Mouse (Mus musculus) mouse trophoblast stem cell (cell line): ENCODE results near the gene Tmem169.

Source experiments
- in situ Hi-C, 2 experiments: fragments of 300-500 bp; cut with MseI, MboI; formaldehyde crosslinking; loops; 2 replicates in 1 of 2; 3 replicates in 1 of 2; pipeline ENCODE4 v1.15.1; 2025

Tmem169 gene

DNA sequence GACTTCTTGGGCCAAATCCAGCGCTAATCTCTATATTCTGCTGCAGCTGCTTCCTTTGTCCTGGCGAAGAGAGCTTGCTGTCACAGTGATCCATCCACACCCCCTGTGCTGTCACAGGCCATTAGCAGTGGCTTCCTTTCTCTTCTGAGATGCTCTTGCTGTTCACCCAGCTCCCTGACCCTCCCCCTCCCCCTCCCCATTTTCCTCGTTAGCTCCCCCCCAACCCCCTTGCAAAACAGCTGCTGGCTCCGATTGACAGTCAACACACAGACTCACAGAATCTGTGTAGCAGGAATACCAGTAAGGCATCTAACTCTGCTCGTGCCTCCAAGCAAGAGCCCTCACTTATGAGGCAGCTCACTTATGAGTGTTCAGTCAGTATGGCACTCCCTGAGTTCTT is 2.7 kb downstream of the Tmem169 start:
- in situ Hi-C loops: no loop called here

GRCm38 (mm10) chr1:72287893-72288292 is 3.7 kb downstream of the Tmem169 start:
- in situ Hi-C loops: no loop called here

GRCm38 (mm10) chr1:72288527-72289150 is 4.5 kb downstream of the Tmem169 start:
- in situ Hi-C loops: no loop called here

GRCm38 (mm10) chr1:72290896-72291295 is 6.7 kb downstream of the Tmem169 start:
- in situ Hi-C loops: no loop called here

DNA sequence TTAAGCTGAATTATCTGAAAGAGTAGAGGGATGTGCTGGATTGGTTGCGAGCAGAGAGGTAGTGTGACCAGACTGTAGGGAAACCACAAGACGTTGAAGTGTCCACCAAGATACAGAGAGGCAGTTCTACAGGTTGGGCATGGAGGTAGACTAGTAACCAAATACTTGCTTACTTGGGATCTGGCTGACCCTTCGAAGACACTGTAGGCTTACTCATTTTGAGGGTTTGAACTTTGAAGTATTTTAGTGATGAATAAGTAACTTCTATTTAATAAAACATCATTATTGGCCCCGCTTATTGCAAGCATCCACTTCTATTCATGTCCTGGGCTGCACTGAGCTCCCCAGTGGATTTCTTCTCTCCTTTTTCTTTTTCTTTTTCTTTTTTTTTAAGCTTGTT is 7.3 kb downstream of the Tmem169 start:
- in situ Hi-C loops: no loop called here

DNA sequence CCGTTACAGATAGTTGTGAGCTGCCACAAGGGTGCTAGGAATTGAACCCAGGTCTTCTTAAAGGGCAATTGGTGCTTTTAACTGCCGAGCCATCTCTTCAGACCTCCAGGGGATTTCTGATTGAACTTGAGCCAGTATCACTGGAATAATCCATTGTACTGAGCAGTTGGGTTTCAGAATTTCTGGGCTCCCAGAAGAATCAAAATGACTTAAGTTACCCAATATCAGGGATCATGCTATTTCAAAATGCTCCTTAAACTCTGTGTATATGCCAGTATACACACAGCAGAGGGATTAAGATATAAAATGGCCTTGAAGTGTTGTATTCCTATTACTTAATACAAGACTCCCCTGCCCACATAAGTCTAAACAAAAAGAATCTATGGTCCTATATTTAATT is 7.8 kb downstream of the Tmem169 start:
- in situ Hi-C loops: no loop called here

GRCm38 (mm10) chr1:72293869-72294663 is 9.9 kb downstream of the Tmem169 start:
- in situ Hi-C loops: no loop called here

GRCm38 (mm10) chr1:72295746-72296145 is 11.6 kb downstream of the Tmem169 start:
- in situ Hi-C loops: no loop called here

DNA sequence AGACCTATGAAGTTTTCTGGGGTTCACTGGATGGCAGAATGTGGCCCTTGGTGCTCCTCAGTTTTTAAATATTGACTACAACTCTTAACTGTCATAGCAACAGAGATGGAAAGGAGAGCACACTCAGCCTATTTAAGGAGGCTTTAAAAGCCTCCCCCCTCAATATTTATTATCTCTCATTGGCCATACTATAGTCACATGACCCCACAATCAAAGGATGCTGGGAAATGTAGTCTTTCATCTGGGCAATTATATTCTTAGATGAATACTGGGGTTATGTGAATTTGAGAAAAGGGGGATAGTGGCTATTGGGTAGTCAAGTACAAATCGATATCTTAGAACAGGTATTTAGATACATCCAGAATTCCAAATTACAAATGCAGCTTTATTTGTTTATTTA is 17.7 kb downstream of the Tmem169 start:
- in situ Hi-C loops: loop anchor here in 1 of 2 experiments (25.0 kb wide), 1 partner anchor 285 kb away; the partner anchor contains the start of gene Smarcal1

DNA sequence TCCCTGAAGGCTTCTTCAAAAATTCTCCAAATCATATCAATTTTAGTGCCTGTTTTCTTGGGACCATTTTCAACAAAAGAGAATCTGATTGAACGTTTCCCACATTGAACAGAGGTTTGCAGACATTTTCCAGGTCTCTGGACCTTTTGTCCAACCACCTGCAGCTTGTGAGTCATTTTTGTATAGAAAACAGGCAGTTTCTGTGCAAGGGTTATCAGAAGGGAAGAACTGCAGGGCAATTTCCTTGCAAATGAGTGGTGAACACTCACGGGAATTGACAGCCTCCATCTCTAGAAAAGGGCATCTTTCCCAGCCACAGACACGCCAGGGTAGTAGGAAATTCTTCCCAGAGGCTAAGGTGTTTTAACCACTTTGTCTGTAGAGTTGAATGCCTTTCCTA is 22.1 kb downstream of the Tmem169 start:
- in situ Hi-C loops: loop anchor here in 1 of 2 experiments (25.0 kb wide), 1 partner anchor 281 kb away; the partner anchor contains the start of gene Smarcal1

- in situ Hi-C loops: loop anchor here in 1 of 2 experiments (25.0 kb wide), 1 partner anchor 281 kb away; the partner anchor contains the start of gene Smarcal1
Observed at GRCm38 (mm10) chr1:72306679-72307181, 22.6 kb downstream of the Tmem169 start.

DNA sequence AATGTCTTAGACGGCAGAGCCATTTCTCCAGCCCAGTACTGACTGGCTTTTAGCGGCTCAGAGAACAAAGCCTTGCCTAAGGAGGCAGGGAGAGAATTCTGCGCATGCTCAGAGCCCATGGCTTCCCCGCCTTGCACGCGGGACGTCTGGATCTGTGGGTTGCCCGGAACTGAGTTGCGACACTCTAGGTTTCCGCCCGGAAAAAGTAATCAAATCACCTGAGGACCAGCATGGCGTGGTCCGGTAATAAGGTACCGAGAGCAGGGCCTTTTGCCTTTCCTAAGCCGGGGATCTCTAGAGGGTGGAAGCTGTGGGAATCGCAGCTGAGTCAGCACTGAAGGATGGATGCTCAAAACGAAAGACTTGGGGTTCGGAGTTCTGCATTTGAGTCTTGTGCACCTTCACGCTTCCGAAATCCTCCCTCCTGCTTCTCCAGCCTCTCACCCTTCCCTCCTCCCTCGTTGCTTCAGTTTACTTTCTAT is 23.2 kb downstream of the Tmem169 start, which contains the start of gene Xrcc5:
Gene Xrcc5, plus strand, starts transcription at position 105 of the 482 bp plus-strand sequence.
- in situ Hi-C loops: loop anchor here in 1 of 2 experiments (25.0 kb wide), 1 partner anchor 280 kb away; the partner anchor contains the start of gene Smarcal1

- in situ Hi-C loops: loop anchor here in 1 of 2 experiments (25.0 kb wide), 1 partner anchor 278 kb away; the partner anchor contains the start of gene Smarcal1
Observed at GRCm38 (mm10) chr1:72308919-72309318, 24.8 kb downstream of the Tmem169 start.

- in situ Hi-C loops: loop anchor here in 1 of 2 experiments (25.0 kb wide), 1 partner anchor 277 kb away; the partner anchor contains the start of gene Smarcal1
Observed at GRCm38 (mm10) chr1:72309744-72310424, 25.7 kb downstream of the Tmem169 start.

- in situ Hi-C loops: loop anchor here in 1 of 2 experiments (25.0 kb wide), 1 partner anchor 274 kb away; the partner anchor contains the start of gene Smarcal1
Observed at GRCm38 (mm10) chr1:72312701-72313398, 28.7 kb downstream of the Tmem169 start.

GRCm38 (mm10) chr1:72313399-72314039 is 29.4 kb downstream of the Tmem169 start:
- in situ Hi-C loops: loop anchor here in 1 of 2 experiments (25.0 kb wide), 1 partner anchor 274 kb away; the partner anchor contains the start of gene Smarcal1

DNA sequence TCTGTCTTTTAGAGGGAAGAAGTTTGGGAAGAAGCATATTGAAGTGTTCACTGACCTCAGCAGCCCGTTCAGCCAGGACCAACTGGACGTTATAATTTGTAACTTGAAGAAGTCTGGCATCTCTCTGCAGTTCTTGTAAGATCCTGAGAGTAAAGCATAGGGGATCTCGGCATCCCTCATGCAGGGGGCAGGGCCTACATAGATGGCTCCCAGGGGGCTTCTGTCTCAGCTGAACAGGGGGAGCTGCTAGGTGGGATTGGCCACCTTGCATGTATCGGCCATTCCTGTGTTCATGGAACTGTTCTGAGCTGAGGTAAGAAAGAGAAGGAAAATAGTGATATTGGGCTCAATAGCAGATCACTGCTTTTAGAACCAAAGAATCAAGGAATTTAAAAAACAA is 31.3 kb downstream of the Tmem169 start:
- in situ Hi-C loops: loop anchor here in 1 of 2 experiments (25.0 kb wide), 1 partner anchor 272 kb away; the partner anchor contains the start of gene Smarcal1

DNA sequence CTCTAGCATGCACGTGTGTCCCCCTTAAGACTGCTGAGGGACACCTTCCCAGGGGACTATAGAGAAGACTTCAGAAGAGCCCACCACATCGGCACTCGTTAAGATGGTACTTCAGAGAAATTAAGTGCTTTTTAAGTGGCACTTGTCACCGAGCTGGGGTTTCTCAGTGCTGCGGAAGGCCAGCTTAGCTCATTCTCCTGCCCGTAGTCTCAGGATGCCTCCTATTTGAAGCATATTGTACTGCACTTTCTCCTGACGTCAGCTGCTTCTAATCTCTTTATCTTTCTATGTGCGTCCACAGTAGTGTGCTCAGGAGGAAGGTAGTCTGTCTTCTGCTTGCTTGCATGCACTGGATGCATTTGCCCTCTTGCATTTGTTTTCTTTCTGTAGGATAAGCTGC is 32.2 kb downstream of the Tmem169 start:
- in situ Hi-C loops: loop anchor here in 1 of 2 experiments (25.0 kb wide), 1 partner anchor 271 kb away; the partner anchor contains the start of gene Smarcal1

GRCm38 (mm10) chr1:72316901-72317300 is 32.7 kb downstream of the Tmem169 start:
- in situ Hi-C loops: loop anchor here in 1 of 2 experiments (25.0 kb wide), 1 partner anchor 270 kb away; the partner anchor contains the start of gene Smarcal1

DNA sequence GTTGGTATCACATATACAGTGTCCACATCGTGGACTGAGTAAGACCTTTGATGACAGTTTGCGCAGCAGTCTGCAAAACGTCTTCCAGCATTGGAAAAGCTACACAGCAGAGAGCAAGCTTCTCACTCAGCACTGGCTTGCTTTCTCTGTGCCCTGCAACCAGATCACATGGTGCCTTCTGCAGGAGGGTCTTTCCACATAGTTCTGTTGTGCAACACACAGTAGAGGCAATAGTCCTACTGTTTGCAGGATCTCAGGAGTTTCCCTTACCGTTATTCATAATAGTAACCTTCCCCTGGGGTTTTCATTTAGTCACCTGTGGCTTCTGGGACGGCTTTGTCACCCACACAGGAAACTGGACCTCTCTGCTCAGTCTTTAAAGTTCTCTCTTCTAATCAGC is 36.6 kb downstream of the Tmem169 start:
- in situ Hi-C loops: loop anchor here in 1 of 2 experiments (25.0 kb wide), 1 partner anchor 267 kb away; the partner anchor contains the start of gene Smarcal1
